17 mouse cellular contexts compared by ENCODE assay signal in genomic region chr4:41478751-41479455, GRCm38 (mm10). TPM values are rescaled to one million over a fixed set of nuclear protein-coding genes. Genes with fewer than 3 reads are reported as not detected.
DNase-seq lines count a peak whose midpoint lies in the region; ATAC-seq and TF ChIP-seq lines count a peak whose summit lies in the region.
"Had no signal": no experiment of that assay in that cellular context is flagged by ENCODE, and none has a peak within 500 bp of the region (broad histone marks: within the 10 kb centered on the region; RNA-seq: fewer than 3 reads in every experiment).

No protein-coding gene starts in this region.

- intact Hi-C loops in left cerebral cortex, postnatal 4 days (cut with DNase I) = no loop called here
- intact Hi-C loops in left cerebral cortex, postnatal 36 days (cut with DNase I) = no loop called here

- peaks cover 22% of the 10 kb centered on the region for H3K36me3 ChIP-seq in forebrain, postnatal 0 days (ENCODE audit: insufficient read depth)
- no peaks in the 10 kb centered on the region for H3K36me3 ChIP-seq in forebrain, embryonic 11.5 days (ENCODE audit: control insufficient read depth, insufficient read depth, low read length)
- H3K36me3 ChIP-seq in E14TG2a.4 (ENCODE audit: insufficient read depth, low read length) = peaks cover 49% of the 10 kb centered on the region
- H3K36me3 ChIP-seq in intestine, embryonic 14.5 days (ENCODE audit: control insufficient read depth, insufficient read depth, low read length) = no peaks in the 10 kb centered on the region

- no peaks in the 10 kb centered on the region for H3K4me1 ChIP-seq in forebrain, postnatal 0 days (ENCODE audit: insufficient read depth)
- H3K4me1 ChIP-seq in forebrain, embryonic 11.5 days (replicated peaks; ENCODE audit: control insufficient read depth, insufficient read depth, low read length) = no peaks in the 10 kb centered on the region; the same call in 1 of the 2 replicates
- H3K4me1 ChIP-seq in E14TG2a.4 (replicated peaks; ENCODE audit: low read depth, low read length) = peaks cover 22% of the 10 kb centered on the region
- H3K4me1 ChIP-seq in intestine, embryonic 14.5 days (replicated peaks; ENCODE audit: control insufficient read depth, insufficient read depth, low read length) = peaks cover 11% of the 10 kb centered on the region
- H3K4me1 ChIP-seq: liver, embryonic 13.5 days had no signal

- H3K27me3 ChIP-seq in forebrain, postnatal 0 days (ENCODE audit: insufficient read depth, low read length) = no peaks in the 10 kb centered on the region; the same call in 1 of the 2 replicates
- H3K27me3 ChIP-seq in forebrain, embryonic 11.5 days (ENCODE audit: control insufficient read depth, insufficient read depth, low read length) = no peaks in the 10 kb centered on the region
- no peaks in the 10 kb centered on the region for H3K27me3 ChIP-seq in E14TG2a.4 (ENCODE audit: insufficient read depth, low read length)
- no peaks in the 10 kb centered on the region for H3K27me3 ChIP-seq in intestine, embryonic 14.5 days (replicated peaks; ENCODE audit: control insufficient read depth, insufficient read depth, low read length)
- H3K27me3 ChIP-seq: forebrain, embryonic 12.5 days; liver, embryonic 13.5 days had no signal

- DNase-seq in forebrain, postnatal 0 days = no peak
- DNase-seq in forebrain, embryonic 11.5 days (ENCODE audit: low spot score) = no peak
- peak; percentile 22 for DNase-seq in left cerebral cortex, postnatal 4 days
- DNase-seq in left cerebral cortex, postnatal 36 days (ENCODE audit: low spot score in 2 of 2) = no peak
- DNase-seq in intestine, embryonic 14.5 days (ENCODE audit: low spot score) = no peak
- DNase-seq in gastrocnemius, adult 8-10 months (ENCODE audit: low spot score in 2 of 2) = no peak
- no peak for DNase-seq in ovary, postnatal 36 days (ENCODE audit: low spot score)
- DNase-seq: cerebellum, adult 2 months; gastrocnemius, postnatal 10 days; kidney, postnatal 25 days; liver, embryonic 13.5 days had no signal

- peak; percentile 23; the same call in 1 of the 2 replicates for ATAC-seq in forebrain, postnatal 0 days
- ATAC-seq in forebrain, embryonic 11.5 days (replicated peaks; ENCODE audit: low FRiP score) = no peak
- no peak for ATAC-seq in intestine, embryonic 14.5 days (replicated peaks; ENCODE audit: low FRiP score, low TSS enrichment, low read depth)

- WGBS in forebrain, postnatal 0 days = 61% methylated on average over 4 of the region's 4 CpGs
- 66% methylated on average over 4 of the region's 4 CpGs for WGBS in forebrain, embryonic 11.5 days
- WGBS in intestine, embryonic 14.5 days = 72% methylated on average over 4 of the region's 4 CpGs

- no peak overlapping the region for H3K27ac ChIP-seq in forebrain, postnatal 0 days (ENCODE audit: low read depth, low read length)
- H3K27ac ChIP-seq in forebrain, embryonic 11.5 days (ENCODE audit: low read depth, low read length) = no peak overlapping the region
- H3K27ac ChIP-seq in intestine, embryonic 14.5 days (ENCODE audit: low read depth) = peak overlapping the region; percentile 23; the same call in 1 of the 2 replicates
- H3K27ac ChIP-seq: forebrain, embryonic 12.5 days; liver, embryonic 13.5 days had no signal

- no peak overlapping the region for H3K9ac ChIP-seq in forebrain, postnatal 0 days
- H3K9ac ChIP-seq in forebrain, embryonic 11.5 days (ENCODE audit: low read length) = no peak overlapping the region
- no peak overlapping the region for H3K9ac ChIP-seq in intestine, embryonic 14.5 days (ENCODE audit: low read length)
- H3K9ac ChIP-seq: embryonic facial prominence, embryonic 12.5 days; forebrain, embryonic 12.5 days; liver, embryonic 13.5 days had no signal

- H3K4me3 ChIP-seq in forebrain, postnatal 0 days (ENCODE audit: low read depth, low read length) = no peak overlapping the region
- H3K4me3 ChIP-seq in forebrain, embryonic 11.5 days (ENCODE audit: low read depth, low read length) = no peak overlapping the region
- no peak overlapping the region for H3K4me3 ChIP-seq in E14TG2a.4 (replicated peaks; ENCODE audit: low read length)
- no peak overlapping the region for H3K4me3 ChIP-seq in intestine, embryonic 14.5 days (ENCODE audit: low read depth, low read length)
- H3K4me3 ChIP-seq: embryonic facial prominence, embryonic 12.5 days; forebrain, embryonic 12.5 days; liver, embryonic 13.5 days; myocyte had no signal

- no peak overlapping the region for H3K4me2 ChIP-seq in forebrain, postnatal 0 days (ENCODE audit: low read depth)
- H3K4me2 ChIP-seq in forebrain, embryonic 11.5 days (ENCODE audit: low read depth, low read length, severe bottlenecking) = no peak overlapping the region
- H3K4me2 ChIP-seq in intestine, embryonic 14.5 days (ENCODE audit: low read length) = no peak overlapping the region
- H3K4me2 ChIP-seq: embryonic facial prominence, embryonic 12.5 days; forebrain, embryonic 12.5 days; liver, embryonic 13.5 days had no signal

- peak; percentile 51 for TF ChIP-seq CTCF in forebrain, postnatal 0 days (IDR thresholded peaks at IDR 0.05; ENCODE audit: low read depth)
- peak; percentile 46 for TF ChIP-seq CTCF in E14TG2a.4 (conservative IDR thresholded peaks at IDR 0.05; ENCODE audit: low read length)

- no peaks in the 10 kb centered on the region for H3K9me3 ChIP-seq in forebrain, postnatal 0 days (ENCODE audit: low read length)
- H3K9me3 ChIP-seq in forebrain, embryonic 11.5 days (ENCODE audit: control insufficient read depth, low read length) = no peaks in the 10 kb centered on the region
- H3K9me3 ChIP-seq in E14TG2a.4 (ENCODE audit: low read length) = no peaks in the 10 kb centered on the region
- no peaks in the 10 kb centered on the region for H3K9me3 ChIP-seq in intestine, embryonic 14.5 days (ENCODE audit: control insufficient read depth, low read length)
- H3K9me3 ChIP-seq: embryonic facial prominence, embryonic 12.5 days; forebrain, embryonic 12.5 days; liver, embryonic 13.5 days had no signal

RNA-seq across cellular contexts. Expression of gene Nudt2, which starts 14.0 kb away (rescaled TPM):
- 56.0 and 80.3 TPM in 2 replicates for total RNA-seq in forebrain, postnatal 0 days (2014; rRNA removed)
- 95.5 and 101 TPM in 2 replicates for polyA plus RNA-seq in forebrain, postnatal 0 days (2015; fragmentation: Nextera tagmentation; extraction: Ambion mirVana)
- 64.7 and 68.0 TPM in 2 replicates for polyA plus RNA-seq in forebrain, embryonic 11.5 days (2014; fragmentation: Nextera tagmentation; extraction: Ambion mirVana)
- 10 to 100 TPM; 61.4 to 62.0 TPM for total RNA-seq in left cerebral cortex, postnatal 4 days (2021)
- 10 to 100 TPM; 27.1 to 30.1 TPM for total RNA-seq in left cerebral cortex, postnatal 36 days (2021)
- 57.7 and 58.7 TPM in 2 replicates for polyA plus RNA-seq in intestine, embryonic 14.5 days (2014; fragmentation: Nextera tagmentation; extraction: Ambion mirVana)
- total RNA-seq in gastrocnemius, adult 8-10 months (2022) = 10 to 100 TPM; 23.9 to 32.6 (median 27.9) TPM

RNA-seq across cellular contexts. Expression of gene Kif24, which starts 14.2 kb away (rescaled TPM):
- 2.2 and 4.2 TPM in 2 replicates for total RNA-seq in forebrain, postnatal 0 days (2014; rRNA removed)
- polyA plus RNA-seq in forebrain, postnatal 0 days (2015; fragmentation: Nextera tagmentation; extraction: Ambion mirVana) = 0.78 and 1.8 TPM in 2 replicates
- 14.9 and 15.8 TPM in 2 replicates for polyA plus RNA-seq in forebrain, embryonic 11.5 days (2014; fragmentation: Nextera tagmentation; extraction: Ambion mirVana)
- 1 to 10 TPM; 2.9 to 4.3 TPM for total RNA-seq in left cerebral cortex, postnatal 4 days (2021)
- total RNA-seq in left cerebral cortex, postnatal 36 days (2021) = 1 to 10 TPM; 1.2 to 1.8 TPM
- polyA plus RNA-seq in intestine, embryonic 14.5 days (2014; fragmentation: Nextera tagmentation; extraction: Ambion mirVana) = 5.9 and 7.4 TPM in 2 replicates
- under 1 TPM; 0.12 to 0.36 (median 0.15) TPM for total RNA-seq in gastrocnemius, adult 8-10 months (2022)

RNA-seq across cellular contexts. Expression of gene AI464131, which starts 24.0 kb away (rescaled TPM):
- total RNA-seq in forebrain, postnatal 0 days (2014; rRNA removed) = 14.7 and 16.0 TPM in 2 replicates
- polyA plus RNA-seq in forebrain, postnatal 0 days (2015; fragmentation: Nextera tagmentation; extraction: Ambion mirVana) = 4.7 and 8.2 TPM in 2 replicates
- 8.7 and 9.2 TPM in 2 replicates for polyA plus RNA-seq in forebrain, embryonic 11.5 days (2014; fragmentation: Nextera tagmentation; extraction: Ambion mirVana)
- total RNA-seq in left cerebral cortex, postnatal 4 days (2021) = 10 to 100 TPM; 16.9 to 20.6 TPM
- 10 to 100 TPM; 31.8 to 32.1 TPM for total RNA-seq in left cerebral cortex, postnatal 36 days (2021)
- polyA plus RNA-seq in intestine, embryonic 14.5 days (2014; fragmentation: Nextera tagmentation; extraction: Ambion mirVana) = 6.1 and 6.9 TPM in 2 replicates
- total RNA-seq in gastrocnemius, adult 8-10 months (2022) = 100 to 1,000 TPM in 1 of 4 experiments, 10 to 100 TPM in 3; 65.9 to 101 (median 86.2) TPM

RNA-seq across cellular contexts. Expression of gene 1110017D15Rik, which starts 38.2 kb away (rescaled TPM):
- total RNA-seq in forebrain, postnatal 0 days (2014; rRNA removed) = 11.8 and 15.6 TPM in 2 replicates
- polyA plus RNA-seq in forebrain, postnatal 0 days (2015; fragmentation: Nextera tagmentation; extraction: Ambion mirVana) = 21.1 and 21.7 TPM in 2 replicates
- 4.8 and 5.2 TPM in 2 replicates for polyA plus RNA-seq in forebrain, embryonic 11.5 days (2014; fragmentation: Nextera tagmentation; extraction: Ambion mirVana)
- 10 to 100 TPM; 11.6 to 12.8 TPM for total RNA-seq in left cerebral cortex, postnatal 4 days (2021)
- 1 to 10 TPM; 3.4 to 5.9 TPM for total RNA-seq in left cerebral cortex, postnatal 36 days (2021)
- 0.61 and 0.83 TPM in 2 replicates for polyA plus RNA-seq in intestine, embryonic 14.5 days (2014; fragmentation: Nextera tagmentation; extraction: Ambion mirVana)
- total RNA-seq in gastrocnemius, adult 8-10 months (2022) = not detected
- total RNA-seq: ES-E14; megakaryocyte, adult 5-6 weeks had no signal
- polyA plus RNA-seq: liver, embryonic 13.5 days had no signal
